Mouse (Mus musculus) embryonic facial prominence, embryonic 10.5 days (tissue): ENCODE data around the gene Mfsd5. TPM values are rescaled to one million over a fixed set of nuclear protein-coding genes. Genes with fewer than 3 reads are reported as not detected.

Source experiments
- DNase-seq: peaks from one replicate; pipeline ENCODE4 v3.0.0-alpha.2; 2017; ENCODE audit warnings: low spot score
- H3K27ac ChIP-seq: fragments of 300-500 bp; sonication (generic); replicated peaks from 2 replicates; pipeline ENCODE4 v1.5.1; 2016; ENCODE audit warnings: mild to moderate bottlenecking
- H3K27me3 ChIP-seq: fragments of 300-500 bp; sonication (generic); replicated peaks from 2 replicates; pipeline ENCODE4 v1.6.1; 2016; ENCODE audit warnings: low read depth, mild to moderate bottlenecking; ENCODE audit not compliant: poor library complexity, severe bottlenecking
- H3K36me3 ChIP-seq: fragments of 300-500 bp; sonication (generic); replicated peaks from 2 replicates; pipeline ENCODE4 v1.6.1; 2016; ENCODE audit warnings: mild to moderate bottlenecking, moderate library complexity
- H3K4me1 ChIP-seq: fragments of 300-500 bp; sonication (generic); 2 replicates; pipeline ENCODE4 v1.6.1; 2016
- H3K4me3 ChIP-seq: fragments of 300-500 bp; sonication (generic); 2 replicates; pipeline ENCODE4 v1.5.1; 2016; ENCODE audit warnings: mild to moderate bottlenecking, moderate library complexity
- H3K9me3 ChIP-seq: fragments of 300-500 bp; sonication (generic); 2 replicates; pipeline ENCODE4 v1.6.1; 2016; ENCODE audit warnings: mild to moderate bottlenecking
- WGBS: fragments of 180-500 bp; shearing (Covaris S2); methylation state at CpG from one replicate; pipeline ENCODE4 v1.1.7; 2016; 5-methylcytosine and 5-hydroxymethylcytosine counted together
- polyA plus RNA-seq: library from polyadenylated mRNA; unstranded; fragments of >200 nt; fragmentation: Nextera tagmentation; extraction: Ambion mirVana; gene quantifications from 2 replicates; pipeline ENCODE4 v1.2.1, GENCODE M21; 2016

The Mfsd5 gene
- polyA plus RNA-seq = 63.2 and 66.4 TPM in 2 replicates

- Histone ChIP-seq H3K27ac (peak within 1 kb of the TSS; percentile 93), H3K36me3 (peaks cover 31% of the 10 kb centered on the region), H3K4me1 (peaks cover 21% of the 10 kb centered on the region), H3K27me3 (no peaks in the 10 kb centered on the region), H3K4me3 (peak within 1 kb of the TSS; percentile 95), H3K9me3 (no peaks in the 10 kb centered on the region)
- under 1% methylated on average over 65 of the region's 65 CpGs for WGBS
- DNase-seq = peak; percentile 95
These were observed at the start of gene Mfsd5 for GRCm38 (mm10) chr15:102279092-102279782. Gene Mfsd5, plus strand, starts transcription at chr15:102279454.

DNA sequence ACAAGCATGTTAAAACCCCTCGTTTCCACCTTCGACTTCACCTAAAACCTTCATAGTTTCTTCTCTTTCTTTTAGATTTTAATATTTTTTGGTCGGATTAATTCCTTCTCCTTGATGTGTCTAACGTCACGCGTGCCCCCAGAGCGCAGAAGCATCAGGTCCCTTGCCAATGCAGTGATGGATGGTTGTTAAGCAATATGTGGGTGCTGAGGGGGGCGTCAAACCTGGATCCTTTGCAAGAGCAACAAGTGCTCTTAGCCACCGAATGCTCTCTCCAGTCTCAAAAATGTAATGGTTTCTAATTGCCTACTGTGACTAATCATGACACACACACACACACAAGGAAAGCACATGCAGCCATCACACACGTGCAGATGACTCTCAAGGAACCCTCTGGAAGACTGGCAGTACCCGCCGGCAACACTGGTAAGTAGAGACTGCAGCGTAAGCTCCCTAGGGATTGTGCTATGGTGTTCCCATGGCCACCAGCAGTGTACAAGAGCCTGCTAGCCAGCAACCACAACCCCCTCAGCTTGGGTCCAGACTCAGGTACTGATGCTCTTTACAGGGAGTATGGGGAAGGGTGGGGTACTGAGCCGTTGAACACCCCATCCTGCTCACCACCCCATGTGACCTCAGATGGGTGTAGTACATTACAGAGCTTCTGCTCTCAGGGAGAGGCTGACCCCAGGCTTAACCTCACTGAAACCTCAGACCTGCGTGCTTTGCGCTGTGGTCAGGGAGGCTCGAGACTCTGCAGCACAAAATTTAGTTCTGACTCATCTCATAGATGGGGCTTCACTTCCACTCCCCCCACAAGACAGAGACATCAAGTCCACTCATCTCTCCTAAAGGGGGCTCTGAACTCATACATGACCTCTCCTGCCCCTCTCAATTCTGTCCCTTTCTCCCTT lies 48.6 kb upstream of the Mfsd5 start:
- Histone ChIP-seq H3K4me1 (peaks cover 40% of the 10 kb centered on the region), H3K36me3 (peaks cover 23% of the 10 kb centered on the region), H3K27ac (no peak overlapping the region), H3K27me3 (peaks cover 7% of the 10 kb centered on the region; the same call in 1 of the 2 replicates), H3K9me3 (no peaks in the 10 kb centered on the region), H3K4me3 (no peak overlapping the region)
- DNase-seq = no peak
- 76% methylated on average over 17 of the region's 17 CpGs for WGBS

DNA sequence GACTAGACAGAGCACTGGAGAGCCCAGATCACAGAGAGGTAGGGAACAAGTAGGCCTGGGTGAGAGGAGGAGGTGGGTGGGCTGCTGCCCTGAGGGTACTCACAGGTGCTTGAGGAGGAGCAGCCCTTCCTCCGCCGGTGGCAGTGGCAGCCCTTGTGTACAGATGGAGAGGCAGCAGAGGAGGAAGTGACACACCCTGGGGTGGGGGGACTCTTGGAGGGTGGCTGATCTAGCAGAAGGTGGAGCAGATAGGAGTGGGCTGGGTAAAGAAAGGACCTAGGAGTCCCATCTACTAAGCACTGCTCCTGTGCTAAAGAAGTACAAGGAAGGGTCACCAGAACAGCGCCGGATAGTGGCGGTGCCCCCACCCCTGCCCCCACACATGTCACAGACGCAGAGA lies 47.5 kb upstream of the Mfsd5 start, which contains the start of gene Itgb7:
Itgb7 (minus strand) TSS at position 197 of the 400 bp plus-strand sequence.
- Histone ChIP-seq H3K4me1 (peaks cover 47% of the 10 kb centered on the region), H3K27me3 (no peaks in the 10 kb centered on the region), H3K36me3 (peaks cover 33% of the 10 kb centered on the region), H3K9me3 (no peaks in the 10 kb centered on the region), H3K27ac (no peak within 1 kb of the TSS), H3K4me3 (no peak within 1 kb of the TSS)
- 45% methylated on average over 6 of the region's 6 CpGs for WGBS
- DNase-seq = no peak

DNA sequence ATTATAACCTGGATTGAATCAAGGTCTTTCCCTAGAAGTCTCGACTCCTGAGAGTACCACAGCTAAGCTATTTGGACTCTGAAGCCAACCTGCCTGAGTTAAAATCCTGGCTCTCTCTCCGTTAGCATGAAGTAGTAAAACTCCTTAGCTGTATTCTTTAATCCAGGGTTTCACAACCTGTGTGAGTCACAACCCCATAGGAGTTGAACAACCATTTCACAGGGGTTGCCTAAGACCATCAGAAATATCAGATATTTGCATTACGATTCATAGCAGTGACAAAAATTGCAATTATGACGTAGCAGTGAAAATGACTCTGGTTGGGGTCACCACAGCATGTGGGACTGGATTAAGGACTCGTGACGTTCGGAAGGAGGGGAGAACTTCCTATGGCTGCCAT lies 46.5 kb upstream of the Mfsd5 start:
- no peak for DNase-seq
- WGBS = 85% methylated on average over 7 of the region's 7 CpGs
- Histone ChIP-seq H3K4me3 (no peak overlapping the region), H3K9me3 (no peaks in the 10 kb centered on the region), H3K4me1 (peaks cover 47% of the 10 kb centered on the region), H3K27me3 (no peaks in the 10 kb centered on the region), H3K27ac (no peak overlapping the region), H3K36me3 (peaks cover 43% of the 10 kb centered on the region)

DNA sequence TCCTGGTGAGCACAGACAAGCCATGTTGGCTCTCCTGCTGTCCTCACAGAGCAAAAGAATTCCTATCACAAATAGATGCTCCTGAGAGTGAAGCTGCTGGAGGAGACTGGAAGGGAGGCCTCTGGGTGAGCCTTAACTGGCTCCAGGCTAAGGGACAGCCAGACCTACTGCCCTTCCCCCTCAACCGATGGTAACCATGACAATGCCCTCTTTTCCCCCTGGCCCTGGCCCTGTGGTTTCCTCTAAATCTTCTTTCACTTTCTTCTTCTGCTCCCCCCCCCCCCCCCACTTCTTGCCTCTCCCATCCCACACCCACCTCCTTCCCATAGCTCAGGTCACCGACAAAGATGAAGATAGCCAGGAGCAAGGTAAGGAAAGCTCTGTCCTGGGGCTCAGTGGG lies 45.4 kb upstream of the Mfsd5 start:
- 19% methylated on average over 2 of the region's 2 CpGs for WGBS
- Histone ChIP-seq H3K4me3 (0 out of 2 replicates have a peak overlapping the region, but pooled peaks have one; percentile 14), H3K9me3 (no peaks in the 10 kb centered on the region), H3K4me1 (peaks cover 47% of the 10 kb centered on the region), H3K27me3 (no peaks in the 10 kb centered on the region), H3K27ac (peak overlapping the region; percentile 44), H3K36me3 (peaks cover 54% of the 10 kb centered on the region)
- no peak for DNase-seq

DNA sequence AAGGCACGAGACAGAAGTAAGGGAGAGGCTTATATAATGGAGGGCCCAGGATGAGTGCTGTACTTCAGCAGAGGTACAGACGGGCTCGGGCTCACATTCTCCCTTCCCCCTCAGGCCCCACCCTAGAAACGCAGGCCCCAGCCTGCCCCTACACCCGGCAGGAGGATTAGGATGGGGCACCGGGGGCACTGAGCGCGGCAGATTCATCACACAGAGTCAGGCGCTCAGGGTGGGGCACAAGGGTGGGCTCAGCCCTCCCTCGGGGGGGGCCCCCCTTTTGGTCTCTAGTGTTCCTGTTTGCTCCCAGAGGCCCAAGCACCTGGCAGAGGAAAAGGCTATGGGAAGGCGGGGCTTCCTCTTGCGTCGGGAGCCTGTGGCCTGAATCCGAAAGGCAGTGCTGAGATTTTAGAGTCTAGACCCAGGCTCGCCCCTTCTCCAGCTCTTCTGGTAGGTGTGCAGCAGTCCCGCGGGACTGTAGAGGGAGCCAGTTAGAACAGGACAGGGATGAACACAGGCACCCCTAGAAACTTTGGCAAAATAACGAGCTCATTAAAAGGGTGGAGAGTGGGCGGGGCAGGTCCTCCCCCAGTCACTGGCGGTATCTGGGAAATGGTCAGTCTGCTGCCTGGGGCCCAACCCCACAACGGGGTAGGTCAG lies 43.8 kb upstream of the Mfsd5 start:
- Histone ChIP-seq H3K27me3 (no peaks in the 10 kb centered on the region), H3K4me3 (peak overlapping the region; percentile 31), H3K27ac (peak overlapping the region; percentile 49), H3K4me1 (peaks cover 55% of the 10 kb centered on the region), H3K9me3 (no peaks in the 10 kb centered on the region), H3K36me3 (peaks cover 68% of the 10 kb centered on the region)
- DNase-seq = peak; percentile 61
- 38% methylated on average over 21 of the region's 21 CpGs for WGBS

- peaks cover 24% of the 10 kb centered on the region for H3K27me3 ChIP-seq
These were observed 40.6 kb upstream of the Mfsd5 start for GRCm38 (mm10) chr15:102238543-102239259.

GRCm38 (mm10) chr15:102239260-102239590 lies 40.0 kb upstream of the Mfsd5 start:
- Histone ChIP-seq H3K4me3 (0 out of 2 replicates have a peak overlapping the region, but pooled peaks have one; percentile 14), H3K36me3 (peaks cover 84% of the 10 kb centered on the region), H3K4me1 (peaks cover 60% of the 10 kb centered on the region), H3K9me3 (no peaks in the 10 kb centered on the region), H3K27ac (no peak overlapping the region), H3K27me3 (peaks cover 29% of the 10 kb centered on the region)
- 13% methylated on average over 9 of the region's 9 CpGs for WGBS
- DNase-seq = peak; percentile 89

More at GRCm38 (mm10) chr15:102238543-102239259, 40.6 kb upstream of the Mfsd5 start:
- H3K36me3 ChIP-seq = peaks cover 89% of the 10 kb centered on the region
- no peak for DNase-seq
- H3K4me1 ChIP-seq = peaks cover 60% of the 10 kb centered on the region
- H3K27ac ChIP-seq = no peak overlapping the region
- 87% methylated on average over 14 of the region's 14 CpGs for WGBS
- H3K4me3 ChIP-seq = no peak overlapping the region
- H3K9me3 ChIP-seq = no peaks in the 10 kb centered on the region

GRCm38 (mm10) chr15:102239851-102240250 lies 39.4 kb upstream of the Mfsd5 start:
- H3K27me3 ChIP-seq = peaks cover 35% of the 10 kb centered on the region
- DNase-seq = no peak
- peaks cover 59% of the 10 kb centered on the region for H3K4me1 ChIP-seq
- H3K4me3 ChIP-seq = no peak overlapping the region; the same call in 1 of the 2 replicates
- no peaks in the 10 kb centered on the region for H3K9me3 ChIP-seq
- no peak overlapping the region for H3K27ac ChIP-seq
- 80% methylated on average over 11 of the region's 11 CpGs for WGBS
- peaks cover 78% of the 10 kb centered on the region for H3K36me3 ChIP-seq

DNA sequence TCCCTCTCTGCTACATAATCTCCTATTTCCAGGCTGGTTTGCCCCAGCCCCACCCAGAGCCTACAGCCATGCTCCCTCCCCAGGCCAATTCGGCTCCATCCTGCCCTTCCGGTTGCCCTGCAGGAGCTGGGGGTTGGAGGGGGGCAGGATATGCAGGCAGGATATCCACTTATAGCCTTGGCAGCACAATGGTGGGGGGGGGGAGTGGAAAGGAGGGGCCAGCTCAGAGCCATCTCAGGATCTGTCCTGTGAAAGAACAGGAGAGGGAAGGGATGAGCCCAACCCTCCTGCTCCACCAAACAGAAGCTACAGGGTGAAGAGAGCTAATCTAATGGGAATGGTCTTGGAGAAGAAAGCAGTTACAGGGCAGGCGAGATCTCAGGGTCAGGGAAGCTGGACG lies 38.6 kb upstream of the Mfsd5 start:
- peaks cover 58% of the 10 kb centered on the region for H3K4me1 ChIP-seq
- no peaks in the 10 kb centered on the region for H3K9me3 ChIP-seq

GRCm38 (mm10) chr15:102242404-102243228 lies 36.6 kb upstream of the Mfsd5 start:
- H3K4me3 ChIP-seq = peak overlapping the region; percentile 76
- H3K4me1 ChIP-seq = peaks cover 71% of the 10 kb centered on the region
- H3K27me3 ChIP-seq = peaks cover 56% of the 10 kb centered on the region
- H3K27ac ChIP-seq = peak overlapping the region; percentile 96
- 25% methylated on average over 12 of the region's 12 CpGs for WGBS
- no peaks in the 10 kb centered on the region for H3K9me3 ChIP-seq
- DNase-seq = no peak
- peaks cover 51% of the 10 kb centered on the region for H3K36me3 ChIP-seq

More for the DNA sequence above, 38.6 kb upstream of the Mfsd5 start:
- Histone ChIP-seq H3K27me3 (peaks cover 43% of the 10 kb centered on the region), H3K4me3 (no peak overlapping the region), H3K36me3 (peaks cover 71% of the 10 kb centered on the region), H3K27ac (no peak overlapping the region; the same call in 1 of the 2 replicates)
- WGBS = 68% methylated on average over 4 of the region's 4 CpGs
- no peak for DNase-seq
